Mouse (Mus musculus) natural killer cell, adult 2 months (primary cell): ENCODE measurements around the gene Gapdhs.
"Not testable (repeated sequence)": the region's sequence is repeated elsewhere in the genome, so short reads cannot be mapped to it uniquely, and the experiment has no call there.

Source experiments
- DNase-seq, 2 experiments: peaks; one replicate each; pipeline ENCODE4 v3.0.0; 2022; ENCODE audit warnings: low spot score in 2 of 2

The Gapdhs gene

GRCm38 (mm10) chr7:30744022-30744598 lies 629 bp upstream of the Gapdhs start:
- no peak for DNase-seq

- peak; percentile 30 to 39 for DNase-seq
Measured at GRCm38 (mm10) chr7:30742570-30742969, 911 bp downstream of the Gapdhs start.

DNA sequence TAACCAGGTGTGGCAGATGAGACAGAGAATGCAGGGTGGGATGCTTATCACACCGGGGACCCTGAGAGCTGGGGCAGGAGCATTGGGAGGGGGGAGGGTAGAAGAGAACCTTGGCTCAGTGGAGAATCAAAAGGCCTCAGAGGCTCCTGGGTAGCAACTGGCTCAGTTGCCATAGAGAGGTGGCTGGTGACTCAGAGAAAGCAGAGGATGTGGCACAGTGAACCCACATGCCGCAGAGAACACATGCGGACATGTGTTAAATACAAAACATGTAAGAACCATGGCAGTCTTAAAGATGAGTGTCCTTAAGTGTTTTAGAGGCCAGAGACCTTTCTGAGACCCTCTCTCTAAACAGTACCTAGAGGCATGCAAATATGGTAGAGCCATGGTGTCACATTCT lies 7.3 kb downstream of the Gapdhs start:
- DNase-seq: peak; percentile 26 to 55

DNA sequence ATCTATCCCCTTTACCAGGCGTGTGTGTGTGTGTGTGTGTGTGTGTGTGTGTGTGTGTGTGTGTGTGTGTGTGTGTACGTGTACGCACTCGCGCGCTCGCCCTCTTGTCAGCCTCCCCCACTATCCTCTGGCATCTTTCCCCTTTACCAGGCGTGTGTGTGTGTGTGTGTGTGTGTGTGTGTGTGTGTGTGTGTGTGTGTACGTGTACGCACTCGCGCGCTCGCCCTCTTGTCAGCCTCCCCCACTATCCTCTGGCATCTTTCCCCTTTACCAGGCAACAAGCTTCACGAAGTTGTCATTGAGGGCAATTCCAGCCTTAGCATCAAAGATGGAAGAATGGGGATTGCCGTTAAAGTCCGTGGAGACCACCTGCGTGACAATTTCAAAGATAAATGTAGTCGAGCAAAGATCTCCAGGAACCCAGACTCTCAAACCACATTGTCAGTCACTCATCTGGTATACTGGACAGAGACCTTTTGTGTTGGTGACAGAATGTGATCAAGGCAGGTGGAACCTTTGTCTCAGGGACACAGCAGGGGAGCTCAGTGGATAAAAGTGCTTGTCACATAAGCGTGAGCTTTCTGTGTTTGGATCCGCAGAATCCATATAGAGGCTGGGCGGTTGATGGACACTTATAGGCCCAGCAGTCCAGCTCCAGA lies 13.3 kb downstream of the Gapdhs start:
- DNase-seq: not testable (repeated sequence)

DNA sequence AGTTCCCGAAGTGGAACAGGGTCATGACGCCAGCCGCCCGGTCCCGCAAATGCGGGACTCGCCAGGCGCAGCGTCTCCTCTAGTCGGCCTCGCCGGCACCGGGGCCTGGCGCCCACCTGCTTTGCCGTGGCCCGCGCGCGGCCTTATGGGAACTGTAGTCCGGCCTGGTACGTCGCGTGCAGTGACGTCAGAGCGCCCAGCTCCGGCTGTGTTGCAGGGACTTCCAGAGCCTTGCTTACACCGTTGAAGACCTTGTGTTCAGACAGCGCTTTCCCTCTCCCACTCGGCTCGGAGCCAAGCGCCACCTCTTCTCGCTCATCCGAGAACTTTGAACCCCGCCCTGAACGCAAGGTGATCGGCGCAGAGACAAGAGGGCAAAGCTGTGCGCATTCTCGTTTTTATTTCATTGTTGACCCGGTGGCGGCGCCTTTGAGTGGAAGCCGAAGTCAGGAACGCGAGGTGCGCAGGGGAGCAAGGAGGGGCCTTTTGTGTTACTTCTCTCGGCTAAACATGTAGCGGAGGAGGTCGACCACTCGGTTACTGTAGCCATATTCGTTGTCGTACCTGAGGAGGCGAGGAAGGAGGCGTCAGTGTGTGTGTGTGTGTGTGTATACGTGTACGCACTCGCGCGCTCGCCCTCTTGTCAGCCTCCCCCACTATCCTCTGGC lies 14.0 kb downstream of the Gapdhs start, which contains the start of gene Tmem147:
TSS of gene Tmem147 (minus strand) at position 145 of the 668 bp plus-strand sequence.
- DNase-seq: peak; percentile 81 to 89

DNA sequence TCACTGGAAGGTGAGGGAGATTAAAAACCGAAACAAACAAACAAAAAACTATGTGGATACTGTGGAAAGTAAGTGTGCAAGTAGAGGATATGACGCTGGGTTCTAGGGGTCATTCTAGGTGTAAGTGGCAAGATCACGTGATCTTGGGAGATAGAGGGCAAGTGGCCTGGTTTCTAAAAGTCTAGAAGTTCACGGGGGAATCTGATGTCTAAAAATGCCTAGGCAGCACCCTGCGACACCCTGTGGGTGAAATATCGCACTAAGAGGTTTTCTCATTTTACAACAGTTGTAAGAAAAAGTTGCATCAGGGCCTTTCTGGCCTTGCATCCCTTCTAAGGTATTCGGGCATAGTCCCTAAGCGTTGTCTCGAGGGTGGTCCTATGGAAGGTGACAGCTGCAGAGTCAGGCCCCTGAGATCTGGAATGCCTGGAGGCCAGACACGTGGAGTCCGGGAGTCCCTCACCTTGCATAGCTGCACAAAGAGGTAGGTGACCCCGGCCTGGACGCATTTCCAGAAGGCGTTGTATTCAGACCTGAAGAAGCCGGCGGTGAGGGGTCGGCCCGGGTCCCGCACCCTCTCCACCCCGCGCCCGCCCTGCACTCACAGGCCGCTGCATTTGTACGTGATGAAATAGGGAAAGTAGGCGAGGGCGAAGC lies 14.6 kb downstream of the Gapdhs start:
- no peak for DNase-seq

DNA sequence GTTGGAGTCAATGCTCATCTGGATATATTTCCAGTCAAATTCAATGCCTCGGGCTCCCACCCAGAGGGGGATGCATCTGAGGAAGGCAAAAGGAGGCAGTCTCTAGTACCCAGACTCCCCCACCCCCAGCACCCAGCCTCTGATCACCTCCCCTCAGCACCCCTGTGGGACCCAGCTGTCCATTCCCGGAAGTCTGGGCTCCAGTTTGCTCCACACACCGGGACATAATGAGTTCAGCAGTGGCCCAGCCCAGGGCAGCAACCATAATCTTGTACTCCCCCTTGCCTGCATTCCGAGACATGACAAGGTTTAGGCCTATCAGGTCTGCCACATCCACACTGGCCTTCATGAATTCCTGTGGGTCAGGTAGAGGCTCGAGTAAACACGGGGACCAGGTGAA lies 15.3 kb downstream of the Gapdhs start:
- no peak for DNase-seq

DNA sequence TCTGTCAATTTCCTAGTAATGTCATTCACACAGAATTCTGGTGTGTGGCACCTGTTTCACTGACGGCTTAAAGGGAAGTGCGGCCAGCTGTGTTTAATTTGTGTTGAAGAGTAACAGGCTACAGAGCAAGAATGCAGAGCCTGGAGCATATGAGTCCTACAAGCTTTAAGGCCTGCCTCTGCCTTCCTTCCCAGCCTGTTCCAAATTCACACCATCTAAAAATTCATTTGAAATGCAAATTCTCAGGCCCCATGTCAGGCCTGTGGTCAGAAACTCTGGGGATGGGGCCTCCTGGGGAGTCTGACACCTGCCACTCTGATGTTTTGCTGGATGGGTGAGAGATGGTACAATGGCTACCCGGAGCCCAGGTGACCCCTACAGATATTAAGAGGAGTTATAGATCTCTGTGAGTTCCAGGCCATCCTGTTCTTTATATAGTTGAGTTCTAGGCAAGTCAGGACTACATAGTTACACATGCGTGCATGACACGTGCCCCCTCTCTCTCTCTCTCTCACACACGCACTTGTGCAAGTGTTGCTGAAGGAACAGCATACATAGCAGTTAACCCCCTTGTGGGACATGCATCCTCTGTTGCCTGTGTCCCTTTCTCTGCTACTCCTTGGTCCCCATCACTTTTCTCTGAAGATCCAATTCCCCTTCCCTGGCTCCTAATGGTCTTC lies 20.1 kb downstream of the Gapdhs start:
- DNase-seq: no peak

DNA sequence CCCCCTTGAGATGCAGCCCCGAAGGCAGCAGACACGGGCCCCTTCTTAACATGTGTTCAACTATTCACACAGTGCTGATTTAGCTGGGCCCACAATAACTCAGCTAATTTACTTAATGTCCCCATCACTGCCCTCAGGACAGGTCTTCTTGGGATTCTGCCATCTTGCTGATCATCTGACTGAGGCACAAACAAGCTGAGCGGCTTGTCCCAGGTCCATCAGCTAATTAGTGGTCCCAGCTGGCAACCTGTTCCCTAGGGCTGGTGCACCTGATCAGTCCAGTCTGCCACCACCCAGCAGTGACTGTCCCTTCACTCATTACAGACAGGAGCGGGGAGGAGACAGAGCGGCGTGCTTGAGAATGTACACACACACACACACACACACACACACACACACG lies 22.2 kb downstream of the Gapdhs start:
- DNase-seq: no peak

DNA sequence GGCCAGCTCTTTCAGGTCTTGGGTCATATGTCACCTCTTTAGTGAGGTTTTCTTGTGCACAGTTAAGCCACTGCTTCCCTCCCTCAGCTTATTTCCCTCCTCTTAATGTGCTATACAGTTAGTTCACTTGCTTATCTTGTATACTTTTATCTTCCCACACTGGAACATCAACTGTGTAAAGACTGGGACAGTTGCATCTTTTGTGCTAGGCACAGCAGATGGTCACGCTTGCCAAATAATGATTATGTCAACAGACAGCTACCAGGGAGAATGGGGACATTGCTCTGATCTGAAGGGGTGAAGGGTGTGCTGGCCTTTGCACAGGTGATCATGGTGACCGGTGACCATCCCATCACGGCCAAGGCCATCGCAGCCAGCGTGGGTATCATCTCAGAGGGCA lies 23.8 kb downstream of the Gapdhs start:
- DNase-seq: no peak

DNA sequence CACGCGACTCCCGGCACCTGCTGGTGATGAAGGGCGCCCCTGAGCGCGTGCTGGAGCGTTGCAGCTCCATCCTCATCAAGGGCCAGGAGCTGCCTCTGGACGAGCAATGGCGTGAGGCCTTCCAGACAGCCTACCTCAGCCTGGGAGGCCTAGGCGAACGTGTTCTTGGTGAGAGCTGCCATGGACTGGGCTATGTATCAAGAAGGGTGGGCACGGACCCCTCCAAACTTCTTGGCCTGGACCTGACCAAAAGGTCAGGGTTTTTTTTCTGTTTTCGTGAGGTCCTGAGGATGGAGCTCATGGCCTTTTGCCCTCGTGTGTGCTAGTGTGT lies 25.8 kb downstream of the Gapdhs start:
- no peak for DNase-seq

DNA sequence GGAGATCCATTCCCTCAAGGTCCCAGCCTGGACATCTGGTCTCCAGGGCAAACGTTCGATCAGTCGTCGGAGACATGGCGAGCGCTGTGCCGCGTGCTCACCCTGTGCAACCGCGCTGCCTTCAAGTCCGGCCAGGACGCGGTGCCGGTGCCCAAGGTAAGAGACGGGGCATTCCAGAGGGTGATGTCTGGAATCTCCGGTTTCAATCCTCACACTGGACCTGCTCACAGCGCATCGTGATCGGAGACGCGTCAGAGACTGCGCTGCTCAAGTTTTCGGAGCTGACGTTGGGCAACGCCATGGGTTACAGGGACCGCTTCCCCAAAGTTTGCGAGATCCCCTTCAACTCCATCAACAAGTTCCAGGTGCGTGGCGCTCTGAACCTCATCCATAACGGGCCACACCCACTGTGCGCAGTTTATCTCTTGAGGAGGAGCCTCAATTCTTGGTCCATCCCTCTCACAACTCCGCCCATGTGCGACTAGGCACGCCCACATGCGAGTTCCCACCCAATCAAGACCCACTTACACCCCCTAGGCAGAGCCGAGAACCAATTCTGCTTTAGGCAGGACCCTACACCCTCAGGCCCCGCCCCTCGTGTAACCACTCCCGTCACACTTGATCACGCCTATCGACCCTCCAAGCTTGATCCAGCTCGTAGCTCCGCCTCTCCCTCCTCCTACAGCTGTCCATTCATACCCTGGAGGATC lies 26.3 kb downstream of the Gapdhs start:
- peak; percentile 55 to 77 for DNase-seq

- DNase-seq: no peak
Measured at GRCm38 (mm10) chr7:30711942-30712341, 31.5 kb downstream of the Gapdhs start, which contains the start of gene Atp4a. Gene Atp4a (plus strand): TSS chr7:30712209.

DNA sequence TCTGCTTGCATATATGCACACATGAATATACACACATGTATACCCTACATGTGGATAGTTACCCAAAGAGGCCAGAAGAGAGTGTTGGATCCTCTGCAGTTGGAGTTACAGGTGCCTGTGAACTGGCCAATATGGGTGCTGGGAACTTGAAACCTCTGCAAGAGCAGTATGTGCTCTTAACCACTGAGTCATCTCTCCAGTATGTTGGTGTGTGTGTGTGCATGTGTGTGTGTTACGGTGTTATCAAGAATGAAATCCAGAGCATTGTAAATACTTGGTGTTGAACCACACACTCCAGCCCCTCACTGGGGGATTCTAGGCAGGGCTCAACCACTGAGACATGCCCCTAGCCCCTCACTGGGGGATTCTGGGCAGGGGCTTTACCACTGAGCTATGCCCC lies 36.0 kb downstream of the Gapdhs start:
- DNase-seq: no peak

DNA sequence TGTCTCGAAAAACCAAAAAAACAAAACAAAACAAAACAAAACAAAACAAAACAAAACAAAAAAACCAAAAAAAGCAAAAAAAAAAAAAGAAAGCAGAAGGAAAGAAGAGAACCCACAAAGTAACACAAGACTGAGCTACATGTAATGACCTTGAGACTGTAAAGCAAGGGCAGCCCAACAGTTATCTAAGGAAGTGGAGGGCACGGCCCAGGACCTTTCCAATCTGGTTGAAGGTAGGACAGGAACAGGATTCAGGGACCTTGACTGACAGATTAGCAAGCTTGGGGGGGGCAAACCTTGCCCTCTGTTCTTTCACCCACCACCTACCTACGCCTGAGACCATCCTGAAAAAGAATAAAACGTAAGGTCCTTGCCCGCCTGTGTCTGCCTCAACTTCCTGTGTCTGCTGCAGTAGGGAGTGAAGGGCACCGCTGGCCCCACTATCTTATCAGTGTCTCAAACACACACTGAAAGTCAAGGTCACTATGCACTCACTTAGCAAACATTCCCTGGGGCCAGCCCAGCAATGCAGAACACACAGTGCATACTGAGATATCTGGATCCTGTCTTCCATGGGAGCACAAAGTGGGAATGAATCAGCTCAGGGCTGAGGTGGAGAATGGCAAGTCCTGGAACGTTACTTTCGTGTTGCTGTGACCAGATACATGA lies 37.1 kb downstream of the Gapdhs start:
- DNase-seq: no peak

DNA sequence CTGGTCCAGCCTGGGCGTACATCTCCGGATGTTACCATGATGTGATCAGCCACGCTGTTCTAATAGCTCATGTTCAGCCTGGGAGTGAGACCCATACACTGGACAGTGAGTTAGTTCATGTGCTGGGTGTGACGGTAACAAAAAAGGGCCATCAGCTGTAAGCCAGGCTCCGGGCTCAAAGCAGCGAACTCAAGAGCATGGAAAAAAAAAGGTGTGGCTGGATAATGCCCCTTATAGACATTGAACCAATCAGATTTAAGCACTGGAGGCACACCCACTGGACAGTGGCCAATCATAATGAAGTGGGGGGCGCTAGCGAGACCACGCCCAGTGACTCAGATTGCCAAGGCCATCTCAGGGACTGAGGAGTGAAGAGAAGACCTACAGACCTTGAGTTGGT lies 44.9 kb downstream of the Gapdhs start, which contains the start of gene 2200002J24Rik:
TSS of gene 2200002J24Rik (plus strand) at position 338 of the 400 bp plus-strand sequence.
- no peak for DNase-seq

- peak in 1 of 2 experiments; percentile 39 for DNase-seq
Measured at GRCm38 (mm10) chr7:30698101-30698500, 45.4 kb downstream of the Gapdhs start.

- no peak for DNase-seq
Measured at GRCm38 (mm10) chr7:30688325-30688724, 55.2 kb downstream of the Gapdhs start.

DNA sequence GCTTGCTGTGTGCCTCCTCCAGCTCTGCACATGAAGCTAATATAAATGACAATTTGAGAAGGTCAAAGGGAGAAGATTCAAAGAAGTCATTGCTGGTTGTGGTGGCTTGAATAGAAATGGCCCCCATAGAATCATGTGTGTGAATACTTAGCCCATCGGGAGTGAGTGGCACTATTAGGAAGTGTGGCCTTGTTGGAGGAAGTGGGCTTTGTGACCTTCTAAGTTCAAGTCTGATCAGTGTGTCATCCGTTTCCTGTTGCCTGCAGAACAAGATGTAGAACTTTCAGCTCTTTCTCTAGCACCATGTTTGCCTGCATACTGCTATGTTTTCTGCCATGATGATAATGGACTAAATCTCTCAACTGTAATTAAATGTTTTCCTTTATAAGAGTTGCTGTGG lies 60.1 kb downstream of the Gapdhs start:
- no peak for DNase-seq

- DNase-seq: no peak
Measured at GRCm38 (mm10) chr7:30681897-30682296, 61.6 kb downstream of the Gapdhs start.
